Mouse (Mus musculus) kidney, adult 2 months (tissue): ENCODE data around the gene Cinp.

Experiments used
- CTCF ChIP-seq: fragments of 200-500 bp; conservative IDR thresholded peaks from 2 replicates; pipeline ENCODE4 v1.5.1; 2011; ENCODE audit warnings: low read depth, mild to moderate bottlenecking, control low read depth, low read length, moderate library complexity, mixed read lengths; ENCODE audit not compliant: insufficient read depth, insufficient read length
- POLR2A ChIP-seq: fragments of 200-500 bp; IDR thresholded peaks from one replicate; pipeline ENCODE4 v1.6.1; 2011; ENCODE audit warnings: low read depth, low read length, control low read depth

GRCm38 (mm10) chr12:110871247-110871646 lies 17.7 kb downstream of the Cinp start:
- TF ChIP-seq CTCF (no peak), POLR2A (no peak)
